Mouse (Mus musculus) forebrain, embryonic 15.5 days (tissue): ENCODE measurements at regions not wholly inside any gene's neighbourhood (a gene's known extent, or its start where the extent isn't known, plus 50 kb on each side); places are given as distances from the start of the nearest gene placed in this dataset.
"Not testable (repeated sequence)": the region's sequence is repeated elsewhere in the genome, so short reads cannot be mapped to it uniquely, and the experiment has no call there.

ENCODE experiments used
- ATAC-seq: fragments of 200-750 bp; cut with Nextera tagmentation; replicated peaks from 2 replicates; pipeline ENCODE4 v1.8.0; 2017; ENCODE audit warnings: mild to moderate bottlenecking, moderate TSS enrichment, moderate library complexity
- H3K27ac ChIP-seq: fragments of 300-500 bp; sonication (generic); replicated peaks from 2 replicates; pipeline ENCODE4 v1.5.1; 2015; ENCODE audit warnings: mild to moderate bottlenecking, inconsistent platforms
- H3K27me3 ChIP-seq: fragments of 300-500 bp; sonication (generic); 2 replicates; pipeline ENCODE4 v1.6.1; 2015; ENCODE audit warnings: inconsistent platforms
- H3K36me3 ChIP-seq: fragments of 300-500 bp; sonication (generic); 2 replicates; pipeline ENCODE4 v1.6.1; 2015; ENCODE audit warnings: mild to moderate bottlenecking, inconsistent platforms
- H3K4me1 ChIP-seq: fragments of 300-500 bp; sonication (generic); 2 replicates; pipeline ENCODE4 v1.6.1; 2015; ENCODE audit warnings: inconsistent platforms
- H3K4me2 ChIP-seq: fragments of 300-500 bp; sonication (generic); replicated peaks from 2 replicates; pipeline ENCODE4 v1.6.1; 2015; ENCODE audit warnings: mild to moderate bottlenecking, inconsistent platforms
- H3K4me3 ChIP-seq: fragments of 300-500 bp; sonication (generic); 2 replicates; pipeline ENCODE4 v1.5.1; 2015; ENCODE audit warnings: mild to moderate bottlenecking, inconsistent platforms
- H3K9ac ChIP-seq: fragments of 300-500 bp; sonication (generic); replicated peaks from 2 replicates; pipeline ENCODE4 v1.6.1; 2015; ENCODE audit warnings: mild to moderate bottlenecking, inconsistent platforms
- H3K9me3 ChIP-seq: fragments of 300-500 bp; sonication (generic); 2 replicates; pipeline ENCODE4 v1.6.1; 2016; ENCODE audit warnings: inconsistent platforms
- WGBS: fragments of 180-500 bp; shearing (Covaris S2); methylation state at CpG from one replicate; pipeline ENCODE4 v1.1.7; 2015; ENCODE audit warnings: mixed read lengths; 5-methylcytosine and 5-hydroxymethylcytosine counted together

DNA sequence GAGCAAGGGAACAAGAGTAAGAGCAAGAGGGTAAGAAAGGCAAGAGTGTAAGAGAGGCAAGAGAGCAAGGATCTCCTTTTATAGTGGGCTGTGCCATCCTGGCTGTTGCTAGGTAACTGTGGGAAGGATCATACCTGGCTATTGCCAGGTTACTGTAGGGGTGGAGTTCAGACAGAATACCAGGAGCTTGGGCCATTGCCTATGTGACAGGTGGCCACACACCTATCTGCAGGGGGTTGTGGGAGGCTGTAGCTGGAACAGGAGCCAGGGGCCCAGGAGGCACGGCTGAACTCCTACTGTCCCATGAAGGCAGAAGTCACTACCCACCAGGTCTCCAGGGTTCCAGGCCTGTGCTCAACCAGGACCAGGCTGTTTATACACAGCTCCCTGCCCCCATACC, 1149.0 kb downstream of the 9330182O14Rik start:
- ATAC-seq = no peak
- H3K4me2 ChIP-seq = no peak overlapping the region
- no peaks in the 10 kb centered on the region for H3K4me1 ChIP-seq
- H3K9me3 ChIP-seq = no peaks in the 10 kb centered on the region
- 73% methylated on average over 1 of the region's 1 CpGs for WGBS
- no peak overlapping the region for H3K4me3 ChIP-seq
- no peaks in the 10 kb centered on the region for H3K27me3 ChIP-seq
- H3K27ac ChIP-seq = no peak overlapping the region
- H3K9ac ChIP-seq = no peak overlapping the region
- H3K36me3 ChIP-seq = no peaks in the 10 kb centered on the region

DNA sequence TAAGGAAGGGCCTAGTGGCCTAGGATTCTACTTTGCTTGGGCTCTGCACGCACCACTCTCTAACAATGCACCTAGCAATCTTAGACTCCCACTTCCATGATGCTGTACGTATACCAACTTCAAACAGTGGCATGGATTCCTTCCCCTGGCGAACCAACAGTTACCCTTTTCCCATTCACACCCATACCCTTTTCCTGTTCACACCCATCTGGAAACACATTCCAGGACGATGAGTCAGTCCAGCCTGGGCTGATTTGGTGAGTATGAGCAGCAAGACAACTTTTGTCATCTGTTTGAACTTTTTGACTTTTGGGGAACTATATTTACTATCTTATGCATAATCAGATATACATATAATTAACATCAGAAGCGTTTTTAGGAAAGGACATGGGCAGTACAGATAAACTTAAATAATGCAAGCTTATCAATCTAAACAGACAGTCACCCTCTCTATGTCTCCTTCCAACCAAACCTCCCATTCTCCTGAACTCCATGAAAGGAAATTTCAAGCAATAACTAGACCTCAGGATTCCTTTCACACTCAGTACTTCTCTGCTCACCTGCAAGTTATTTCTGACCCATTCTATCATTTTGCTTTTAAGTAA, 1152.7 kb downstream of the 9330182O14Rik start:
- H3K4me1 ChIP-seq = no peaks in the 10 kb centered on the region
- H3K4me3 ChIP-seq = no peak overlapping the region
- H3K27ac ChIP-seq = no peak overlapping the region
- no peak overlapping the region for H3K9ac ChIP-seq
- H3K36me3 ChIP-seq = no peaks in the 10 kb centered on the region
- H3K9me3 ChIP-seq = no peaks in the 10 kb centered on the region
- 86% methylated on average over 5 of the region's 5 CpGs for WGBS
- H3K4me2 ChIP-seq = no peak overlapping the region
- no peak for ATAC-seq
- no peaks in the 10 kb centered on the region for H3K27me3 ChIP-seq

DNA sequence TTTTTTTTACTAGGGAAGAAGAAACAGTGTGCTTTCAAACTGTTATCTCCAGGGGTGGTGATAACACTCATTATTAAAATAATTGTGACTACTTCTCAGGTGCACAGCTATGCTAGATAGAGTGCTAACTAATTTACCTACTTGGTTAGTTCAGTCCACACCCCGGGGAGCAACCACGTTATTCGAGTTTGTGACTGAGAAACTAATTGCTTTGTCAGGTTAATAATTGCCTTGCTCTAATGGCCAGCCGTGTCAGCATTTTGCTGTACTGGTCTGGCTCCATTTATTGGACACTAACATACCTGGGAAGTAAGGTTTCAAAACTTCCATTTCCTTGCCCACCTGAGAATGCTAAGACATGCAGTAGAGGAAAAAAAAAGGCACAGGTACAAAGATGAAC, 1163.3 kb downstream of the 9330182O14Rik start:
- Histone ChIP-seq H3K9ac (no peak overlapping the region), H3K4me1 (no peaks in the 10 kb centered on the region), H3K9me3 (no peaks in the 10 kb centered on the region), H3K27me3 (no peaks in the 10 kb centered on the region), H3K36me3 (no peaks in the 10 kb centered on the region), H3K4me2 (no peak overlapping the region), H3K27ac (no peak overlapping the region), H3K4me3 (no peak overlapping the region)
- 61% methylated on average over 4 of the region's 4 CpGs for WGBS
- no peak for ATAC-seq

DNA sequence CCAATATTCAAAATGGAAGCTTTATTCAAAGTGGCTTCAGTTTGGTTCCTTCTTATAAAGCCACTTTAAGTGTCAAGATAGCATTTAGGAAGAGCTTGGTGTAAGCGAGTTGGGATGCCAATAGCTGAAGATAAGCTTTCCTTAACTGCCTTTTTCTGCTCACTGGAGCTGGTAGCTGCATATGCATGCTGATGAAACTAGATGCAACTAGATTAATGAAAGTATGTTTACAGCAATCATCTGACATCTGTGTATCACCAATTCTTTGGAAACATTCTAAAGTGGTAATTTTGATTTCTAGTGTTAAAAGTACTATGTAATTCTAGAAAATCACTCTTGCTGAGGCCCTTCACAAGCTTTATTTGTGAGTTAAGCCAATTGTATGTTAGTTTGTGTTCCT, 1172.5 kb downstream of the 9330182O14Rik start:
- Histone ChIP-seq H3K9me3 (no peaks in the 10 kb centered on the region), H3K27ac (no peak overlapping the region), H3K27me3 (no peaks in the 10 kb centered on the region), H3K36me3 (no peaks in the 10 kb centered on the region), H3K4me3 (no peak overlapping the region), H3K4me2 (no peak overlapping the region), H3K9ac (no peak overlapping the region), H3K4me1 (no peaks in the 10 kb centered on the region)
- ATAC-seq = no peak
- WGBS = 78% methylated on average over 1 of the region's 1 CpGs

DNA sequence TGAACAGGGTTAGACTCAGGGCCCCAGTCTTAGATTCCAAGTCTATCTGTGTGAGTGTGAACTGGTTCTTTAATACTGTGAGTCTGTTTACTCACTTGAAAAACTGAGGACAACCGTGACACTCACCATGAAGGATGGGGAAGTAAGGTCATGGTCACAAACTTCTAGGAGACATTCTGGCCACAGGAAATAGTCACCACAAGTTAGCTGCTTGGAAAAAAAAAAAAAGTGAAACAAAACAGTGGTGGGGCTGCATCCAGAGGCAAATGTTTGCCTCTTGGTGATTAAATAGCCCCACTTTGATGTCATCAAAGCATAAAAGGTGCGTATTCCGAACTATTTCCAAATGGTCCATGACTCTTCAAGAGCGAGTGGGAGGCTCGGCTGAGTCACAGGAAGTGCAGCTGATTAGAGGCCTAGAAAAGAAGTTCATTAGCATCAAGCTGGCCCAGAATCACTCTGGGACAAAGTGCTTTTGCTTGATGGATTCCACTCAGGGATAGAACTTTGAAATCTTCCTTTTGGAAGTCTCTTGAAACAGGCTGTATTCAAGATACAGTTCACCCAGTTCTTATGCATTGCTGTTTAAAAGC, 1177.7 kb downstream of the 9330182O14Rik start:
- Histone ChIP-seq H3K27ac (no peak overlapping the region), H3K9ac (no peak overlapping the region), H3K4me1 (no peaks in the 10 kb centered on the region), H3K36me3 (no peaks in the 10 kb centered on the region), H3K27me3 (no peaks in the 10 kb centered on the region), H3K4me3 (no peak overlapping the region), H3K4me2 (no peak overlapping the region), H3K9me3 (no peaks in the 10 kb centered on the region)
- ATAC-seq = no peak
- 79% methylated on average over 5 of the region's 5 CpGs for WGBS

DNA sequence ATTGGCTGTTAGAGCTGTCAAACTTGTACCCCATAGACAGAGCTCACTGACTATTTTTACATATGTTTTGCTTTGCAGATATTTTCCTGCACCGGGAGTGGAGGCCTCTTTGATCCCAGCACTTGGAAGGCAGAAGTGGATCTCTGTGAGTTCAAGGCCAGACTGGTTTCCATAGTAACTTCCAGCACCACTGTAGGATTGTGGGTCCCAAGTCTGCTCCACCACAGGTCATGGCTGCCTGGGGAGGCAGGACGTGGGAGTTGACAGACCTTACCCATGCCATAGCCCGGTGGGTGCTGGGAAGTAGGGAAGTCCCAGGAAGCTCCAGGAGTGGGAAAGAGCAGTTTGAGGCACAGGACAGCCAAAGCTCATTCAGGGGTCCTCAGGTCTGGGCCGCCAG, 1180.8 kb downstream of the 9330182O14Rik start:
- Histone ChIP-seq H3K4me1 (no peaks in the 10 kb centered on the region), H3K27me3 (no peaks in the 10 kb centered on the region), H3K9ac (no peak overlapping the region), H3K27ac (no peak overlapping the region), H3K4me3 (no peak overlapping the region), H3K36me3 (no peaks in the 10 kb centered on the region), H3K9me3 (no peaks in the 10 kb centered on the region), H3K4me2 (no peak overlapping the region)
- ATAC-seq = no peak
- WGBS = 72% methylated on average over 4 of the region's 4 CpGs

DNA sequence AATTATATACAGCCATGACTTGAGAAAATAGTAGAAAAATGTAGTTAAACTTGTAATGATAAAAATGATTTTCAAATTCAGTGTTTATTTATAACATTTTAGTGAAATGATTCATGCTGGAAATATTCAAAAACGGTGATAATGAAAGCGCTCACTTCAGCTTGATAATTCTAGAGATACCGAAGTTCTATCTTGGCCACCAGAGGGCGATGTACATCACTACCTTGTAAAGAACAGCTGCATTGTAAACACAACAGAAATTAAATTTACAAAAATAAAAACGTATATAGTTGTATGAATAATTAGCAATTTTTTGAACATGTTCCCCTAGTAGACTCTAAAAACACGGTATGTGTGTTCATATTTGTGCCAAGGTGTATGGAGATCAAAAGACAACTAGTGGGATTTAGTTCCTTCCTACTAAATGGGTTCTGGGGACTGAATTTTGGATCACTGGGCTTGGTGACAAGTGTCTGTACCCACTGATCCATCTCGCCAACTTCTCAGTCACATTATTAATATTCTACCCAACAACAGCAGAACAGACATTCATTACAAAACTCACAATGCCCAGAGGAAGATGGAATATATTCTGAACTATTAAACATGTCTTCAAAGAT, 1191.6 kb downstream of the 9330182O14Rik start:
- Histone ChIP-seq H3K4me3 (no peak overlapping the region), H3K4me2 (no peak overlapping the region), H3K4me1 (no peaks in the 10 kb centered on the region), H3K9ac (no peak overlapping the region), H3K9me3 (no peaks in the 10 kb centered on the region), H3K27ac (no peak overlapping the region), H3K27me3 (no peaks in the 10 kb centered on the region), H3K36me3 (no peaks in the 10 kb centered on the region)
- 24% methylated on average over 7 of the region's 7 CpGs for whole genome bisulfite sequencing
- peak; percentile 71; the same call in 1 of the 2 replicates for ATAC-seq

DNA sequence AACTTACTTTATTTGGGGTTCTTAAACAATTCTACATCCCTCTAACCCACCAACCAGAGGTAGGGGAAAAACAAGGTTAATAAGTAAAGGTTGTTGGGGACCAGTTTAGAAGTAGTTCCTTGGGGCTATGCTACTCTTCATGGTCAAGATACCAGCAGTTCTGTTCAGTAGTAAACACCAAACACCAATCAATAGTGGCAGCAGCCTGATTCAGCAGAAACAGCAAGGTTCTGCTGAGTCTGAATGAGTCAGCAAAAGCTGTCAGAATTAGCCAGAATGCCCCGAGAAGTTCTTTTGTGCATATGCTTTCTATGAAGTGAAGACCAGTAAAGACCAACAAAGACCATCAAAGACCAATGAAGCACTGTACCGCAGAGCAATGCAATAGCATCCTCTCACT, 1195.1 kb downstream of the 9330182O14Rik start:
- H3K4me1 ChIP-seq = no peaks in the 10 kb centered on the region
- WGBS = 79% methylated on average over 2 of the region's 2 CpGs
- no peaks in the 10 kb centered on the region for H3K36me3 ChIP-seq
- H3K27me3 ChIP-seq = no peaks in the 10 kb centered on the region
- no peak overlapping the region for H3K4me2 ChIP-seq
- no peaks in the 10 kb centered on the region for H3K9me3 ChIP-seq
- ATAC-seq = no peak
- no peak overlapping the region for H3K4me3 ChIP-seq
- H3K9ac ChIP-seq = no peak overlapping the region
- no peak overlapping the region for H3K27ac ChIP-seq

DNA sequence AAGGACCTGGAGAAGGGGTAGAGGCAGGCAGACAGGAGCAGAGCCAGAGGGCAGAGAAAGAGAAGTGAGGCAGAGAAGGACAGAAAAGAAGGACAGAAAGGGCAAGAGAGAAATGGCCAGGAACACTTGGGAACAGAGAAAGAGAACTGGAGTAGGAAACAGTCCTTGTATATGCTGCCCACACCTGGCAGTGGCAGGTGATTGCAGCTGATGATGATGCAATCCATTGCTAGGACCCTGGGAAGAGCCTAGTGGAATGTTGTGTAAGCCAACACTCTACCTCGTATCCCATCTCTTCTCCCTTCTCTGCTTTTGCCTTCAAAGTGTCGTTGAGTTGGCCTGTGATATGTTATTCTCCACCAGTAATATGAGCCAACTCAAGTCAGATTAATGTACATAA, 1195.9 kb downstream of the 9330182O14Rik start:
- H3K4me1 ChIP-seq = no peaks in the 10 kb centered on the region
- no peaks in the 10 kb centered on the region for H3K36me3 ChIP-seq
- 53% methylated on average over 2 of the region's 2 CpGs for WGBS
- no peaks in the 10 kb centered on the region for H3K9me3 ChIP-seq
- H3K27ac ChIP-seq = no peak overlapping the region
- H3K9ac ChIP-seq = no peak overlapping the region
- no peak overlapping the region for H3K4me3 ChIP-seq
- H3K4me2 ChIP-seq = no peak overlapping the region
- no peak for ATAC-seq
- no peaks in the 10 kb centered on the region for H3K27me3 ChIP-seq

DNA sequence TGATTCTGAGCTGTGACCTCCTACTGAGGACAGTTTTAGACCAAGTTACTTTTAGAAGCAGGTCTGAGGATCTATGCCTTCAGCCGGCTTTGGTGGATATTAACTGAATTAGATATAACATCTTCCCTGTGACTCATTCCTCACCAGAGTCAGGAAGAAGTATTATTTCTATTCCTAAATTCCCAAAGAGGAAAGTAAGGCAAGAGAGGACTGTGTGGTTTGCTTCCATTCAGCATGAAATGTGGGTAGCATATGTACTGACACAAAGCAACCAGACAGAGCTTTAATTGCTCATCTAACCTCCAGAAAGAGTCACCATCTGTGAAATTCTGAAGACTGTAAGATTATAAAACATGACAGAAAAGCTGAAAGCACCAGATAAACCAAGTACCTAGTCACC, 1198.3 kb downstream of the 9330182O14Rik start:
- H3K9ac ChIP-seq = no peak overlapping the region
- H3K4me3 ChIP-seq = no peak overlapping the region
- no peaks in the 10 kb centered on the region for H3K4me1 ChIP-seq
- ATAC-seq = no peak
- 93% methylated on average over 1 of the region's 1 CpGs for WGBS
- H3K9me3 ChIP-seq = no peaks in the 10 kb centered on the region
- H3K4me2 ChIP-seq = no peak overlapping the region
- no peak overlapping the region for H3K27ac ChIP-seq
- no peaks in the 10 kb centered on the region for H3K27me3 ChIP-seq
- H3K36me3 ChIP-seq = no peaks in the 10 kb centered on the region

DNA sequence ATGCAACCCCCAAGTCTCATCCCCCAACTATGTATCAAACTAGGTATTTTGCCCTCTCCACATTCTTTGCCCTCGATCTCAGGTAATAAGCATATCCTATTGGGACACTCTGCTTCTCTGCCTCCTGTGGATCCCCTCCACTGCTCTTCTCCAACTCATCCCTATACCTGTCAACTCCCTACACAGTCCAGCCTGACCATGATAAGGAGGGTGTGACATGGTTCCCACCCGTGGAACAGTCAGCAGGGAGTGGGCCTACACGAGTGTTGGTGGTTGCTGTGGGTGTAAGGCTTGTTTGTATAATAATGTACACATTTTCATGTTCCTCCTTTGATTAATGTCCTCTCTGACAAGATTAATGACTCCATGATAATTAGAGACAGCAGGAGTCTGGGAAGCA, 1199.0 kb downstream of the 9330182O14Rik start:
- Histone ChIP-seq H3K36me3 (no peaks in the 10 kb centered on the region), H3K9ac (no peak overlapping the region), H3K4me3 (no peak overlapping the region), H3K27ac (no peak overlapping the region), H3K4me1 (no peaks in the 10 kb centered on the region), H3K27me3 (no peaks in the 10 kb centered on the region), H3K4me2 (no peak overlapping the region), H3K9me3 (no peaks in the 10 kb centered on the region)
- WGBS = 79% methylated on average over 3 of the region's 3 CpGs
- no peak for ATAC-seq

DNA sequence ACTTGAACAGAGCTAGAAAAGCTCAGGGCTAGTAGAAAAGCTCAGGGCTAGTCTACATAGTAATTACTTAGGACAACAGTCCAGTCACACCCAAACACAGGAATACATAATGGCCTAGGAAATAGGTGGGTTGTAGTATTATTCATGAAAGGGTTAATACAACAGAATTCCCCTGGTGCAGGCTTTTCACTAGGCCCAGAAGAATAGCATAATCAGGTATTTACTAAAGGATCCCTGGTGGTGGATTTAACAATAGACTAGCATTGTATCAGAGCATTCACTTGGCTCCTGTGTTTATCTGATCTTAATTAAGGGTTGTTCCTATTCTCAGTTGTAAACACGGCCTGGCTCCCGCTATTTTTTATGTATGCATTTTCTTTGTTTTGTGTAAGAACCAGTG, 1206.5 kb downstream of the 9330182O14Rik start:
- not testable (repeated sequence) for H3K27me3 ChIP-seq, H3K4me2 ChIP-seq, H3K9ac ChIP-seq, ATAC-seq, H3K36me3 ChIP-seq, H3K4me3 ChIP-seq, H3K27ac ChIP-seq, H3K4me1 ChIP-seq, H3K9me3 ChIP-seq
- 91% methylated on average over 2 of the region's 2 CpGs for WGBS

DNA sequence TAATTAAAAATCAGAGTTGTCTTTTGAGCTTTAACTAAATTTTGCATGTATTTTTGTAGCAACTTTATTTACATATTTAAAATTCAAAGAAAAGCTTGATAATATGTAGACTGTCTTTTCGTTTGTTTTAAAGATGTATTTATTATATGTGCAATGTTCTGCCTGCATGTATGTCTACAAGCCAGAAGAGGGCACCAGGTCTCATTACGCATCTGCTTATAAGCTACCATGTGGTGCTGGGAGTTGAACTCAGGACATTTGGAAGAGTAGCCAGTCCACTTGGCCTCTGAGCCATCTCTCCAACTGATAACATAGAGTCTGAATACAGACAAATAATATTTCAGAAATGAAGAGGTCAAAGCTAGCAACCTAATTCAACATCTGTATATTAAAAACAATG, 1211.4 kb downstream of the 9330182O14Rik start:
- Histone ChIP-seq H3K27me3 (no peaks in the 10 kb centered on the region), H3K4me3 (no peak overlapping the region), H3K36me3 (no peaks in the 10 kb centered on the region), H3K9me3 (no peaks in the 10 kb centered on the region), H3K9ac (no peak overlapping the region), H3K27ac (no peak overlapping the region), H3K4me2 (no peak overlapping the region), H3K4me1 (no peaks in the 10 kb centered on the region)
- 92% methylated on average over 2 of the region's 2 CpGs for WGBS
- ATAC-seq = no peak
